Mouse (Mus musculus) leukemia stem cell, adult 10-12 weeks (primary cell): ENCODE measurements around the gene Vmn2r21. TPM values are rescaled to one million over a fixed set of nuclear protein-coding genes. Genes with fewer than 3 reads are reported as not detected.

Source experiments
- polyA plus RNA-seq: library from polyadenylated mRNA; stranded (reverse); fragments of >175 nt; gene quantifications from 2 replicates; pipeline ENCODE4 v1.2.3, GENCODE M21; 2012; ENCODE audit warnings: low replicate concordance

Gene Vmn2r21
- not detected in 2 replicates for polyA plus RNA-seq

GRCm38 (mm10) chr6:123533306-123533705 is at the start of gene Vmn2r21:
Gene Vmn2r21 (minus strand): TSS chr6:123533406.

Other genes with a start within 250 kb of the Vmn2r21 start
- gene Clec4e, start 243.5 kb downstream of the Vmn2r21 start, polyA plus RNA-seq, result 0.13 TPM in 1 of 2 replicates, not detected in the other
- not detected in 2 replicates for gene Vmn2r19, start 225.1 kb downstream of the Vmn2r21 start, polyA plus RNA-seq
- 0.01 TPM in 1 of 2 replicates, not detected in the other for gene Vmn2r20, start 115.3 kb downstream of the Vmn2r21 start, polyA plus RNA-seq
- not detected in 2 replicates for gene Vmn2r22, start 117.3 kb upstream of the Vmn2r21 start, polyA plus RNA-seq
- not detected in 2 replicates for gene Vmn2r23, start 169.3 kb upstream of the Vmn2r21 start, polyA plus RNA-seq
- not detected in 2 replicates for gene Vmn2r24, start 245.5 kb upstream of the Vmn2r21 start, polyA plus RNA-seq